In the genomic region with DNA sequence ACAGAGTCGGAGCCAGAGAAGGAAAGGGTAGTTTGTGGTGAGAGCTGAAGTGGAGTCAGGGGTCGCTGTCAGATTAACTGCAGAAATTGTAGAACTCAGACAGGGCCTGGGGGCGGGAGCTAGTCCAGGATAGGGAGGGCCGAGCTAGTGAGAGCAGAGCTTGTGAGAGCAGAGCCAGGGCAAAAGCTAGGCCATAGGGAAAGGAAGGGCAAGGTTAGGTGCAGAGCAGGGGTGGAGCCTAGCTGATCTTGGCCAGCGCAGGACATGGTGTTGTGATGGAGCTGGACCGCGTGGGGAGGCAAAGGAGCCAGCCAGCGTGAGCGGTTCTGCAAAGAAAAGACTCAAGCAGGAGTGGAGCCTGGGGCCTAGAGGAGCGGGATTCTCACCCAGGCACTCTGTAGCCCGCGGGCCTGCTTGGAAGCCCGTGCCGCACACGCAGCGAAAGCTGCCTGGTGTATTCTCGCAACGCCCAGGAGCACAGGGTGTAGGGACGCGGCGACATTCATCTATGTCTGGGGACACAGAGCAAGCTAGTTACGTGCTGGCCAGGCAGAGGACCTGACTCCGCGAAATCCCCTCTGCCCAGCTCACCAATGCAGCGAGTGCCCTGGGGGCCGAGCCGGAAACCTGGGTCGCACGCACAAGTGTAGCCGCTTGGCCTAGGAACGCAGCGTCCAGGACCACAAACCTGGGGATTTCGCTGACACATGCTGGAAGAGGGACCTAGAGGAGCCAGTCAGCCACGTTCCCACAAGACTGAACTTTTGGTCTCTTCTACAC, we compare ENCODE assay signal across 8 mouse cellular contexts. TPM values are rescaled to one million over a fixed set of nuclear protein-coding genes. Genes with fewer than 3 reads are reported as not detected.
DNase-seq lines count a peak whose midpoint lies in the region; ATAC-seq lines count a peak whose summit lies in the region.

No protein-coding gene starts in this region.

- peak overlapping the region; percentile 41 for H3K4me2 ChIP-seq in forebrain, embryonic 13.5 days
- H3K4me2 ChIP-seq in hindbrain, embryonic 13.5 days, result peak overlapping the region; percentile 49
- H3K4me2 ChIP-seq in limb, embryonic 15.5 days, result peak overlapping the region; percentile 49
- peak overlapping the region; percentile 47 for H3K4me2 ChIP-seq in neural tube, embryonic 15.5 days

- peak overlapping the region; percentile 22; the same call in 1 of the 2 replicates for H3K4me3 ChIP-seq in forebrain, embryonic 13.5 days
- peak overlapping the region; percentile 27 for H3K4me3 ChIP-seq in hindbrain, embryonic 13.5 days
- peak overlapping the region; percentile 27 for H3K4me3 ChIP-seq in limb, embryonic 15.5 days
- H3K4me3 ChIP-seq in neural tube, embryonic 15.5 days (replicated peaks), result 0 out of 2 replicates have a peak overlapping the region, but pooled peaks have one; percentile 31

- peak; percentile 49 for DNase-seq in cerebellum, adult 11 months
- DNase-seq in cerebellum, postnatal 4 days (ENCODE audit: low spot score in 2 of 2), result no peak
- no peak for DNase-seq in thymus, postnatal 0 days (ENCODE audit: low spot score)
- DNase-seq in right cerebral cortex, postnatal 36 days (ENCODE audit: low spot score in 2 of 2), result no peak

- 36% methylated on average over 34 of the region's 34 CpGs for WGBS in forebrain, embryonic 13.5 days
- WGBS in hindbrain, embryonic 13.5 days, result 31% methylated on average over 34 of the region's 34 CpGs
- WGBS in limb, embryonic 15.5 days, result 47% methylated on average over 34 of the region's 34 CpGs
- WGBS in neural tube, embryonic 15.5 days, result 34% methylated on average over 34 of the region's 34 CpGs

- peak overlapping the region; percentile 17; the same call in 1 of the 2 replicates for H3K9ac ChIP-seq in forebrain, embryonic 13.5 days
- peak overlapping the region; percentile 49; the same call in 1 of the 2 replicates for H3K9ac ChIP-seq in hindbrain, embryonic 13.5 days
- peak overlapping the region; percentile 21; the same call in 1 of the 2 replicates for H3K9ac ChIP-seq in limb, embryonic 15.5 days
- no peak overlapping the region for H3K9ac ChIP-seq in neural tube, embryonic 15.5 days (replicated peaks)

- H3K4me1 ChIP-seq in forebrain, embryonic 13.5 days, result peaks cover 28% of the 10 kb centered on the region
- H3K4me1 ChIP-seq in hindbrain, embryonic 13.5 days (replicated peaks), result peaks cover 33% of the 10 kb centered on the region
- peaks cover 41% of the 10 kb centered on the region for H3K4me1 ChIP-seq in limb, embryonic 15.5 days
- peaks cover 37% of the 10 kb centered on the region for H3K4me1 ChIP-seq in neural tube, embryonic 15.5 days

- no peak for ATAC-seq in forebrain, embryonic 13.5 days
- no peak for ATAC-seq in hindbrain, embryonic 13.5 days (ENCODE audit: low FRiP score)
- ATAC-seq in limb, embryonic 15.5 days (ENCODE audit: insufficient number of reproducible peaks, low FRiP score, low TSS enrichment, low read depth), result no peak
- no peak for ATAC-seq in neural tube, embryonic 15.5 days (ENCODE audit: low FRiP score)

- no peaks in the 10 kb centered on the region for H3K36me3 ChIP-seq in forebrain, embryonic 13.5 days (ENCODE audit: poor library complexity, severe bottlenecking)
- H3K36me3 ChIP-seq in hindbrain, embryonic 13.5 days, result no peaks in the 10 kb centered on the region
- H3K36me3 ChIP-seq in limb, embryonic 15.5 days, result peaks cover 22% of the 10 kb centered on the region
- no peaks in the 10 kb centered on the region for H3K36me3 ChIP-seq in neural tube, embryonic 15.5 days

- H3K9me3 ChIP-seq in forebrain, embryonic 13.5 days (replicated peaks), result no peaks in the 10 kb centered on the region
- H3K9me3 ChIP-seq in hindbrain, embryonic 13.5 days, result no peaks in the 10 kb centered on the region
- H3K9me3 ChIP-seq in limb, embryonic 15.5 days, result no peaks in the 10 kb centered on the region
- no peaks in the 10 kb centered on the region for H3K9me3 ChIP-seq in neural tube, embryonic 15.5 days (replicated peaks)

- no peak overlapping the region for H3K27ac ChIP-seq in forebrain, embryonic 13.5 days
- H3K27ac ChIP-seq in hindbrain, embryonic 13.5 days, result no peak overlapping the region
- no peak overlapping the region for H3K27ac ChIP-seq in limb, embryonic 15.5 days
- no peak overlapping the region for H3K27ac ChIP-seq in neural tube, embryonic 15.5 days (replicated peaks)

- H3K27me3 ChIP-seq in forebrain, embryonic 13.5 days, result peaks cover 79% of the 10 kb centered on the region
- peaks cover 97% of the 10 kb centered on the region for H3K27me3 ChIP-seq in hindbrain, embryonic 13.5 days
- peaks cover 68% of the 10 kb centered on the region for H3K27me3 ChIP-seq in limb, embryonic 15.5 days
- H3K27me3 ChIP-seq in neural tube, embryonic 15.5 days (replicated peaks), result peaks cover 79% of the 10 kb centered on the region

RNA-seq across cellular contexts. Expression of gene Ltbp4, which starts 11.2 kb away (rescaled TPM):
- 10.5 and 13.4 TPM in 2 replicates for polyA plus RNA-seq in forebrain, embryonic 13.5 days (2015; fragmentation: Nextera tagmentation; extraction: Ambion mirVana)
- polyA plus RNA-seq in hindbrain, embryonic 13.5 days (2015; fragmentation: Nextera tagmentation; extraction: Ambion mirVana), result 5.4 and 6.0 TPM in 2 replicates
- 66.0 and 74.2 TPM in 2 replicates for polyA plus RNA-seq in limb, embryonic 15.5 days (2015; fragmentation: Nextera tagmentation; extraction: Ambion mirVana)
- polyA plus RNA-seq in neural tube, embryonic 15.5 days (2015; fragmentation: Nextera tagmentation; extraction: Ambion mirVana), result 10.7 and 17.8 TPM in 2 replicates
- polyA plus RNA-seq in thymus, postnatal 0 days (2015; fragmentation: Nextera tagmentation; extraction: Ambion mirVana), result 3.6 and 5.6 TPM in 2 replicates

RNA-seq across cellular contexts. Expression of gene Shkbp1, which starts 29.5 kb away (rescaled TPM):
- 85.4 and 89.3 TPM in 2 replicates for polyA plus RNA-seq in forebrain, embryonic 13.5 days (2015; fragmentation: Nextera tagmentation; extraction: Ambion mirVana)
- 61.8 and 62.5 TPM in 2 replicates for polyA plus RNA-seq in hindbrain, embryonic 13.5 days (2015; fragmentation: Nextera tagmentation; extraction: Ambion mirVana)
- polyA plus RNA-seq in limb, embryonic 15.5 days (2015; fragmentation: Nextera tagmentation; extraction: Ambion mirVana), result 33.6 and 36.4 TPM in 2 replicates
- 28.9 and 33.4 TPM in 2 replicates for polyA plus RNA-seq in neural tube, embryonic 15.5 days (2015; fragmentation: Nextera tagmentation; extraction: Ambion mirVana)
- 45.1 and 46.3 TPM in 2 replicates for polyA plus RNA-seq in thymus, postnatal 0 days (2015; fragmentation: Nextera tagmentation; extraction: Ambion mirVana)

RNA-seq across cellular contexts. Expression of gene Gm20479, which starts 30.9 kb away (rescaled TPM):
- 0.62 TPM in 1 of 2 replicates, not detected in the other for polyA plus RNA-seq in forebrain, embryonic 13.5 days (2015; fragmentation: Nextera tagmentation; extraction: Ambion mirVana)
- not detected in 2 replicates for polyA plus RNA-seq in hindbrain, embryonic 13.5 days (2015; fragmentation: Nextera tagmentation; extraction: Ambion mirVana)
- 0.31 and 0.67 TPM in 2 replicates for polyA plus RNA-seq in limb, embryonic 15.5 days (2015; fragmentation: Nextera tagmentation; extraction: Ambion mirVana)
- polyA plus RNA-seq in neural tube, embryonic 15.5 days (2015; fragmentation: Nextera tagmentation; extraction: Ambion mirVana), result not detected in 2 replicates
- polyA plus RNA-seq in thymus, postnatal 0 days (2015; fragmentation: Nextera tagmentation; extraction: Ambion mirVana), result 0.44 TPM in 1 of 2 replicates, not detected in the other
